Mouse (Mus musculus): Measurements from ENCODE around the gene Sox6. TPM values are rescaled to one million over a fixed set of nuclear protein-coding genes. Genes with fewer than 3 reads are reported as not detected.

Gene Sox6
- total RNA-seq, 2 experiments from 2014 or later, result 0.45 to 0.98 TPM

GRCm38 (mm10) chr7:115453713-115454073, 584.9 kb downstream of the Sox6 start:
- ATAC-seq (replicated peaks; ENCODE audit: poor library complexity, severe bottlenecking), result no peak

GRCm38 (mm10) chr7:115453042-115453712, 585.4 kb downstream of the Sox6 start:
- ATAC-seq (replicated peaks; ENCODE audit: poor library complexity, severe bottlenecking), result peak; percentile 78

GRCm38 (mm10) chr7:115450431-115451195, 588.0 kb downstream of the Sox6 start:
- ATAC-seq (replicated peaks; ENCODE audit: poor library complexity, severe bottlenecking), result no peak

- no peak for ATAC-seq (replicated peaks; ENCODE audit: poor library complexity, severe bottlenecking)
Observed at GRCm38 (mm10) chr7:115448403-115449025, 590.1 kb downstream of the Sox6 start.

- no peak for ATAC-seq (replicated peaks; ENCODE audit: poor library complexity, severe bottlenecking)
Observed at GRCm38 (mm10) chr7:115447091-115447490, 591.5 kb downstream of the Sox6 start.

- no peak for ATAC-seq (replicated peaks; ENCODE audit: poor library complexity, severe bottlenecking)
Observed at GRCm38 (mm10) chr7:115446481-115447016, 592.0 kb downstream of the Sox6 start.

GRCm38 (mm10) chr7:115426161-115426982, 612.2 kb downstream of the Sox6 start:
- no peak for ATAC-seq (replicated peaks; ENCODE audit: poor library complexity, severe bottlenecking)

- ATAC-seq (replicated peaks; ENCODE audit: poor library complexity, severe bottlenecking), result no peak
Observed at GRCm38 (mm10) chr7:115422828-115423227, 615.8 kb downstream of the Sox6 start.

GRCm38 (mm10) chr7:115420960-115421359, 617.6 kb downstream of the Sox6 start:
- ATAC-seq (replicated peaks; ENCODE audit: poor library complexity, severe bottlenecking), result no peak

Other genes starting within 250 kb of the Sox6 start
- 102 and 146 TPM in 2 replicates for gene 1110004F10Rik, start 601 bp upstream of the Sox6 start, total RNA-seq (2014; fragmentation: Nextera tagmentation)
- 215 and 273 TPM in 2 replicates for gene 1110004F10Rik, start 601 bp upstream of the Sox6 start, total RNA-seq (2017)
- gene Gm4353, start 45.8 kb upstream of the Sox6 start, total RNA-seq (2014; fragmentation: Nextera tagmentation), result 0.77 and 0.81 TPM in 2 replicates
- gene Gm4353, start 45.8 kb upstream of the Sox6 start, total RNA-seq (2017), result 2.8 and 2.9 TPM in 2 replicates